Mouse (Mus musculus) thymus, adult 2 months (tissue): Measurements from ENCODE around the gene Mthfr.

Experiments
- CTCF ChIP-seq: fragments of 200-500 bp; IDR thresholded peaks from 2 replicates; pipeline ENCODE4 v1.5.1; 2012; ENCODE audit warnings: mild to moderate bottlenecking, control low read depth, low read length, moderate library complexity, borderline replicate concordance; ENCODE audit not compliant: control insufficient read depth, poor library complexity, insufficient read depth; ENCODE audit errors: extremely low read depth
- POLR2A ChIP-seq: fragments of 200-500 bp; IDR thresholded peaks from 2 replicates; pipeline ENCODE4 v1.6.1; 2012; ENCODE audit warnings: mild to moderate bottlenecking, low read length, control low read depth, moderate library complexity; ENCODE audit not compliant: control insufficient read depth, poor library complexity, insufficient read depth; ENCODE audit errors: extremely low read depth

DNA sequence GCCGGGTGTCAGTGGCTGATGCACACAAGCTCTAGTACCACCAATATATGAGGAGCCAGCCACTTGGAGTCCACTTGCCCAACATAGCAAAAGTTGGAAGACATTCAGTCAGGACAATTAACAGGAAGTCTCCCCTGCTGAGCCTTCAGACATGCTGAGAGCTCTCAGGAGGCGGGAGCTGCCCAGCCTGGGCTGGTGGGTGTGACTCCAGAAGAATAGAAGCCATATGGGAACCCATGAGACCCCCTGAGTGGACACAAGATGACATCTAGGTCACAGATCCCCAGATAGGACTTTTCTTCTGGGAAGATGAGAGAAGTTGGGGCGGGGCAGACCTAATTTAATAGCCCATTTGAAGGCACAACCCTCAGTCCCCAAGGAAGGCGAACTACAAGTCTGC lies 50.3 kb downstream of the Mthfr start:
- no peak for TF ChIP-seq POLR2A
- no peak for TF ChIP-seq CTCF
